Mouse (Mus musculus): Measurements from ENCODE around the gene Atp10b.
"Not testable (repeated sequence)": the region's sequence is repeated elsewhere in the genome, so short reads cannot be mapped to it uniquely, and the experiment has no call there.

The Atp10b gene

GRCm38 (mm10) chr11:43149577-43149976 is at the start of gene Atp10b:
Atp10b (plus strand) TSS chr11:43149877.
- in situ Hi-C loops (cut with MboI, MseI) = no loop called here

- in situ Hi-C loops (cut with MboI, MseI) = no loop called here
Measured at GRCm38 (mm10) chr11:43101357-43101756, 48.3 kb upstream of the Atp10b start.

GRCm38 (mm10) chr11:43125908-43126477 is 23.7 kb upstream of the Atp10b start:
- in situ Hi-C loops (cut with MboI, MseI) = no loop called here

- in situ Hi-C loops (cut with MboI, MseI) = not testable (repeated sequence)
Measured at GRCm38 (mm10) chr11:43126573-43126972, 23.1 kb upstream of the Atp10b start.

- in situ Hi-C loops (cut with MboI, MseI) = no loop called here
Measured at GRCm38 (mm10) chr11:43141296-43141695, 8.4 kb upstream of the Atp10b start.

- in situ Hi-C loops (cut with MboI, MseI) = no loop called here
Measured at GRCm38 (mm10) chr11:43142811-43143210, 6.9 kb upstream of the Atp10b start.

GRCm38 (mm10) chr11:43144178-43144577 is 5.5 kb upstream of the Atp10b start:
- in situ Hi-C loops (cut with MboI, MseI) = no loop called here

- in situ Hi-C loops (cut with MboI, MseI) = not testable (repeated sequence)
Measured at GRCm38 (mm10) chr11:43144882-43145281, 4.8 kb upstream of the Atp10b start.

- in situ Hi-C loops (cut with MboI, MseI) = no loop called here
Measured at GRCm38 (mm10) chr11:43147380-43147779, 2.3 kb upstream of the Atp10b start.

- in situ Hi-C loops (cut with MboI, MseI) = no loop called here
Measured at GRCm38 (mm10) chr11:43148341-43148740, 1.3 kb upstream of the Atp10b start.

- in situ Hi-C loops (cut with MboI, MseI) = no loop called here
Measured at GRCm38 (mm10) chr11:43155004-43155403, 5.3 kb downstream of the Atp10b start.

GRCm38 (mm10) chr11:43155417-43155816 is 5.7 kb downstream of the Atp10b start:
- in situ Hi-C loops (cut with MboI, MseI) = no loop called here

- in situ Hi-C loops (cut with MboI, MseI) = no loop called here
Measured at GRCm38 (mm10) chr11:43158814-43159213, 9.1 kb downstream of the Atp10b start.

- in situ Hi-C loops (cut with MboI, MseI) = no loop called here
Measured at GRCm38 (mm10) chr11:43160188-43160942, 10.7 kb downstream of the Atp10b start.

GRCm38 (mm10) chr11:43170601-43171000 is 20.9 kb downstream of the Atp10b start:
- in situ Hi-C loops (cut with MboI, MseI) = no loop called here

- in situ Hi-C loops (cut with MboI, MseI) = loop anchor here (5.0 kb wide), 1 partner anchor 88 kb away; no protein-coding TSS in a partner anchor
Measured at GRCm38 (mm10) chr11:43174359-43175116, 24.9 kb downstream of the Atp10b start.

- in situ Hi-C loops (cut with MboI, MseI) = no loop called here
Measured at GRCm38 (mm10) chr11:43182401-43182800, 32.7 kb downstream of the Atp10b start.

- in situ Hi-C loops (cut with MboI, MseI) = no loop called here
Measured at GRCm38 (mm10) chr11:43182816-43183215, 33.1 kb downstream of the Atp10b start.

- in situ Hi-C loops (cut with MboI, MseI) = no loop called here
Measured at GRCm38 (mm10) chr11:43183457-43183856, 33.8 kb downstream of the Atp10b start.

- in situ Hi-C loops (cut with MboI, MseI) = no loop called here
Measured at GRCm38 (mm10) chr11:43186291-43186690, 36.6 kb downstream of the Atp10b start.

GRCm38 (mm10) chr11:43189817-43190593 is 40.3 kb downstream of the Atp10b start:
- in situ Hi-C loops (cut with MboI, MseI) = no loop called here

- in situ Hi-C loops (cut with MboI, MseI) = no loop called here
Measured at GRCm38 (mm10) chr11:43198811-43199210, 49.1 kb downstream of the Atp10b start.

Data from T-helper 2 cell (primary cell).